Mouse (Mus musculus) adrenal gland, postnatal 10 days (tissue): ENCODE measurements at regions not wholly inside any gene's neighbourhood (a gene's known extent, or its start where the extent isn't known, plus 50 kb on each side); places are given as distances from the start of the nearest gene placed in this dataset.

Experiments
- DNase-seq: peaks from one replicate; pipeline ENCODE4 v3.0.0; 2021; ENCODE audit warnings: mixed read lengths

DNA sequence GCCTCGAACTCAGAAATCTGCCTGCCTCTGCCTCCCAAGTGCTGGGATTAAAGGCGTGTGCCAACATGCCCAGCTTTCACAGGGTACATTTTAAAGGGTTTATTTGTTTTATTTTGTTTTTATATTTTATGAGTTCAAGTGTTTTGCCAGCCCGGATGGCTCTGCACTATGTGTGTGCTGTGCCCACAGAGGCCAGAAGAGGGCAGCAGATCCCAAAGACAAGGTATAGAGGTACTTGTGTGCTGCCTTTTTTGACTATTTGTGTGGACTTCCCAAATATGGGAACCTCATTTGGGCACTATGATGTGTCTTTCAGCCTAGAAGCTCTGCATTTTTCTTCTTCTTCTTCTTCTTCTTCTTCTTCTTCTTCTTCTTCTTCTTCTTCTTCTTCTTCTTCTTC is 176.4 kb upstream of the Azi2 start:
- DNase-seq: no peak

DNA sequence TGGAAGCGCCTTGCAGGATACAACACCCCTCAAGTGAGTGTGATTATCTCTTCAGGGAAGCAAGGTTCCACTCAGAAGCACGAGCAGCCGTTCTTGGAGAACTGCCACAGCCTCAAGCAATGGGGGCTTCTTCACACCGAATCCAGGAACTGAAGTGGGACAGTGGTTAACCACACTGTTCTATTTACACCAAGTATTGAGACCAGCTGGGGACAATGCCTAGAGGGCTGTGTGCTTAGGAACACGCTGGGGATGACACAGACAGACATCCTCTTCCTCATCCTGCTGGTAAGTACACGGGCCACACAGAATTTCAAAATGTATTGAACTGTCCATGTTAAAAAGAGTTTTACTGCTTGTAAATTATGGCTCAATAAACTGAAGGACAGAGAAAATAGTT is 177.0 kb upstream of the Azi2 start:
- DNase-seq: no peak

DNA sequence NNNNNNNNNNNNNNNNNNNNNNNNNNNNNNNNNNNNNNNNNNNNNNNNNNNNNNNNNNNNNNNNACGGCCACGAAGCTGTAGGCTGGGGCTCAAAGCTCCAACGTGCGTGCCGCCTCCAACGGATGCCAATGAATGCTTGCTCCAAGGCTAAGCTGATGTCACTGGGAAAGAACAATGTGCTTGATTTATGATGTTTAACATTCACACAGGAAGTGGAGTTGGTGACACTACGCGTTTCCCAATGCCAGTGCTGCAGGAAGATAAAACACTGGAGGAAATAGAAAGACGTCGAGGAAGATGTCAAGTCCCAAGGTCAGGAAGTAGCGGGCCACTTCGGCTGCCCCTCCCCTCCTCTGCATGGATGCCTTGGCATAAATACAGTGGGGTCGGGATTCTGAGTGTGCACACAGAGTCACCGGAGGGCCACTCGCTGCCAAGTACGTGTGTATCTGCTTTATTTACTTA is 180.7 kb upstream of the Azi2 start:
- peak; percentile 57 for DNase-seq

DNA sequence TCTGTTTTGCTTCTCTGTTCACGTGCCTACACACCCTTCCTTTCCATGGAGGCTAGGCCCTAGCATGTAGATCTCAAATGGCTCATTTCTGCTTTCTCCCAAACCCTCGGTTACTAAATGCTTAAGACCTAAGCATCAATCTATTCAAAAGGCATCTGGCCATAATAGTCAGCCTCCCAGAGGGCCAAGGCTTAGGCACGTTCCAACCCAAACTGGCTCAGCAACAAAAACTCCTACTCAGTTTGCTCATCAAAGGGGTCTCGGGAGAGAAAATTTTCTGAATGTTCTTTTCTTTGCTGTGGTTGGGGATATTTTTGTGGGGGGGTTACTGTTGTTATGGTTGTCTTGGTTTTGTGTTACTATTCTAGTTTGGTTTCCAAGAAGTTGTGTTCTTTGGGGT is 196.8 kb upstream of the Azi2 start:
- DNase-seq: no peak

DNA sequence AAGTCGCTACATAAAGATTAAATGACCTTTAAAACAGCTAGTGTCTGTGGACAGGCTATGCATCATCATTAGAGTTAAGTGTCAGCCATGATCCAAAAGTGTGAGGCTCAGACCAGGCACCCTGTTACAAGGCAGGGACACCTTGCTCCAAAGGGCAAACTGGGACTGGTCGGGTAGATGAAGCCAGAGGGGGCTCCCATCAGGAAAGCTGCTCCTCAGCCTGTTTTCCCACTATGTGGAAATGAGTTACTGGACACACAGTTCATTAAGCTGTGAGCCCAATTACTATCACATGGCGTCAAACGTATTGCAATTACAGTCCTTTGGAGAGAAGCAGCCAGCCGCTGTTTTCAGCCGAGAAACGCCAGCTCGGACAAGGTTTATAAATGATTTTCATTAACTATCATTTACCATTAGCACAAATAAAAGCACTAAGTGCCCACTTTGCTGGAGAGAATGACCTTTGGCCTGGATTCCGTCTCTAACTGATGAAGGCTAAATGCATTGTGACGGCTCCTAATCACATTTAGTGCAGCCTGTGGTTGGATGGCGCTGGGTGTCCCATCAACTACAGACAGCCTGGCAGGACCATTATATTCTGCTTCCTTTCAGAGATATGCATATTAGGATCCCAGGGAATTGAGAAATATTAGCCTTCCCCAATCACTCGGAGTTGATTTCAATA is 203.5 kb upstream of the Azi2 start:
- no peak for DNase-seq

DNA sequence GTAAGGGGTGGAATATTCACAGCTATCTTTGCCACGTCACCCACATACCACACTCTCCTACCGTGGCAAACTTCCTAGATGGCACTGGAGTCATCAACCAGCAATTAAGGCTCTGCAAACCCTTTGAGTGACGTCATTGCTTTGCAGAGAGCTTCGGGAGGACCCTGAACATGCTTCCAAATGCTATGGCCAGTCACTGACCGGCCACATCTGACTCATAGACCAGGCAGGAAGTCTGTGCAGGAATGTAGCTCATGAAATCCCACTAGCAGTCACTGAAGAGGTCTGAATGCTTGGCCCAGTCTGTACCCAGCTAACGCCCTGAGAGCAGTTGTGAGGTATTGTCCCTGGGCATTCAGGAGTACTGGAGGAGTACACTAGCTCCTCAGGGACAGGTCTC is 203.9 kb upstream of the Rbms3 start:
- DNase-seq: no peak

DNA sequence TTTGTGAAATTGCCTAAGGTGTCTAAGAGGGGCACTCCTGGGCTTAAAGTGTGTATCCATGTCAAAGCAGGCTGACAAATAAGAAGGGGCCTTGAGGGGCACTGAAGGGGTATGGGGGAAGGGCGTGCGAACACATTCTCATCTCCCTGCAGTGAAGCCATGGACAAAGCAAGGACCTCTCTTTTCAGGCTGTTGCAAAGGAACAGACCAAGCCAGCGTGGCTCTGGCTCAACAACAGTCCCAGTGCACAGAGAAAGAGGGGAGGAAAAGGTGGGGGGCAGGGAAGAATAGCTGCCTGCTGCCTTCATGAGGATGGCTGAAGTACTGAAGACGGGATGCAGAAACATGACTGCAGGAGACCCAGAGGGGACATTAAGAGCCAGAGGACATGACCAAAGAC is 184.9 kb upstream of the Rbms3 start:
- DNase-seq: no peak

DNA sequence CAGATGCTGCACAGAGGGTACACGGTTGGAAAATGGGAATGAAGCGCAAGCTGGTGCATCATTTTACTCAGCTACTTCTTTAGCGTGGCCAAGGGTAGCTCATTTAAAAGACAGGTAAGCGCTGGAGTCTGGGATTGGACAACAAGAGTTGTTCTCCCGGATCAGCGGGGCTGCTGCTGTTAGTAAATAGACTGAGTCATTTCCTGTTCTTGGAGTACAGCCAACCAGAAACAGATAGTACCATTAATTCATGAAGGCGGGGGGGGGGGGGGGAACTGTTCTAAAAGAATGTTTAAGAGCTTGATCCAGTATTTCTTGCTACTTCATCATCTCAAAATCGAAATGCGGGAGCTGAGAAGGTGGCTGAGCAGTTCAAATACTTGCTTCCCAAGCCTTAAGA is 183.5 kb upstream of the Rbms3 start:
- DNase-seq: no peak

DNA sequence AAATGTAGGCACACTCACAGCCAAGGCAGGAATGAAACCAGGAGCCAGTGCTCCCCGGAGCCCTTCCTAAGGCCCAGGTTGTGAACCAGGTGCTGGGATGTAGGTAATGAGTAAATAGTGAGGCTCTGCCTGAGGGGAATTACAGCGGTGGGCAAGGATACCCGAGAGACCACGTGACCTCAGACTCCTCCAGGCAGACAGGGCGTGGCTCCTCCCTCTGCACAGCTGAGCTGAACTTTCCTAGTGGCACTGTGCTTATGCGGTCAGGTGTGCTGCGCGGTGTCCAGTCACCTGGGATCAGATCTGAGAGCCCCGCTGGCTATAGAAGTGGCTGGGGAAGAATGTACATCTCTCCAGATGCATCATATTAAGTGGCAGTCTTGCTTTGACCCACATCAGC is 176.1 kb upstream of the Rbms3 start:
- no peak for DNase-seq

DNA sequence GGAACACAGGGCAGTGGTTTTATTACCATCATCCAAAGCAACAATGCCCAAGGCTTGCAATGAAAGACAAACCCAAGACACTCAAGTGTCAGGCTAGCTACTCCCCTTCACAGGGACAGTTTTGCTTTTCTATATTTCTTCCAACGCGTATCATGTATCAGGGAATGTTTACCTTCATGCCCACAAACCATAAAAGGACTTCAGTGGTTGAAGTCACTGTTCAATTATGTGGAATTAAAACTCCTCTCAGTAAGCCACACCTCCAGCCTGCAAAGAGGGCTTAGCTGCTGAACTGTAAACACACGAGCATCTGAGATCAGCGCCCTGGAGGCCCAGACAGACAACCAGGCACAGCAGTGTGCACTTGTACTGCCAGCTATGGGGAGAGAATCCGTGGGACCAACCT is 154.5 kb upstream of the Rbms3 start:
- DNase-seq: no peak

DNA sequence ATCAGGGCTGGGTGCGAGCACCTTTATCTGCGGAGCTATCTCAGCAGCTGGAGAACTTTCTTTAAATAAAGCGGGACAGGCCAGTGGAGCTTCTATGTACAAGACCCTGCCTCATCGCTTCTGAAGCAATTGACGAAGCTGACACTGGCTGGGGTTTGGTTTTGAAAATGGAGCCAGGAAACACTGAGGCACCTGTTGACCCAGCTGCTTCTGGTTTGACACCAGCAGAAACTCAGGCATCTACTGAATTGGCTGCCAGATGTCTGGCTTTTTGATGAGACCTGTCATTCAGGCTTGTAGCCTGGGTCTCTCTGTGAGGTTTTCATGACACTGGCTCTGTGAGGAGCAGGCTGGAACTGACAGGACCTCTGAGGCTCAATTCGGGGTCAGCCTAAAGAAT is 124.9 kb upstream of the Rbms3 start:
- no peak for DNase-seq

DNA sequence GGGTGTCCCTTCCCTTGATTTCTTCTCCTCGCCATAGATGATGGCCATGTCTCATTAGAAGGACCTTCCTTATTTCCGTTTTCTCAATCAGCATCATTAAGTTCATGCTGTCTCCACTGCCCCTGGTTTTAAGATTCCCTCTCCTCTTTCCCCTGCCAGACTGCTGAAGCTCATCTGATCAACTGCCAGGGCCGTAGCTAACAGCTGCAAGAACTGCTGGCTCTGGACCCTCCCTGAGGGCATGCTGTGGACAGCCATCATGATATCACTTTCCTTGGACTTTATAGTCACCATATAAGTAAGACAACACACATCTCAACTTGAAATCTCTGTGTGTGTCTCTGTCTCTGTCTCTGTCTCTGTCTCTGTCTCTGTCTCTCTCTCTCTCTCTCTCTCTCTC is 123.8 kb upstream of the Rbms3 start:
- no peak for DNase-seq

DNA sequence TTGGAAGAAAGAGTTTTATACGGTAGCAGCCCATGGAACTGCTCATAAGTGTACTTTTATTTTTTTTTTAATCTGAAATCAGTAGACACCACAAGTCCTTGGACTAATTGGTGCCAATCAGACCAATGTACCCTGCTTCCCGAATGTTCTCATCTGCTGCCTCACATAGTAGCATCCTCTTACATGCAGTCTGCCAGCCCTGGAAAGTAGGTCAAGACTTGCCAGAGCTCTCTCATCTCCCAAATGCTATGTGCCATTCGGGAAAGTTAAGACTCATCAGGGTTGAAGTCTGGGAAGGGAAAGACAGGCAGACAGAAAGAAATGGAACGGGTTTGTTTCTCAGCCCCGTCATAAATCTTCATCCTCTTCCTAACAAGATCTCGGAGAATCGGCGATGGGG is 115.2 kb upstream of the Rbms3 start:
- DNase-seq: no peak

DNA sequence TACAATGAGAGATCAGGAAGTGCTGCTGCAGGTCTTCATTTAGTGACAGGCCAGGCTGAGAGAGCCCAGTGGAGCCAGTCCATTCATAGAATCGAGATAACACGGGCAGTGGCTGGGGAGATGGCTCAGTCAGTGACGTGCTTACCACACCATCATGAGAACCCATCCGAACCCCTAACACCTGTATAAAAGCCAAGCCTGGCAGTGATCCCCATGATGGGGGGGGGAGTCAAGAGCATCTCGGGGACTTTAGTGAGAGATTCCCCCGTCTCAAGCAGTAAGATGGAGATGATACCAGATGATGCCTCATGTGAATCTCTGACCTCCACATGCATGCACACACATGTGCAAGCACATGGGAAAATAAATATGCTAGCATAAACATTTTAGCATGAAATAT is 99.7 kb upstream of the Rbms3 start:
- no peak for DNase-seq

DNA sequence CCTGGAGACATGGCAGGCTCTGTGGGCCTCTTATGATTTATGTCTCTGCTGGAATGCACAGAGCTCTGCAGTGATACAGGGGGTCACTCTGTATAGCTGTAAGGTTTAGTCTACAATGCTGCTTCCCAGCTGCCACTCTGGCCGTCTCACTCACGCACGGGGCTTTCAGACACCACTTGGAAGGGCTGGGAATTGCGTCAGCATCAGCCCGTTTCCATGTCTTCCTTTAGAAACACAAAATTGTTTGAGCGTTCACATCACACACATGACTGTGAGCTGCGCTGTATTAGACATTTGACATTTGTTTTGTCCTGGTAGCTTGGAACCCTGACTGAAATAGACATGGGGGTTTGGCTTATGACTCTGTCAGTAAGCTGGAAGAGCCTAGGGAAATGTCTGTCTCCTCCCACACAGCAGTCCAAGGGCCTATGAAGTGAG is 90.5 kb upstream of the Rbms3 start:
- no peak for DNase-seq

DNA sequence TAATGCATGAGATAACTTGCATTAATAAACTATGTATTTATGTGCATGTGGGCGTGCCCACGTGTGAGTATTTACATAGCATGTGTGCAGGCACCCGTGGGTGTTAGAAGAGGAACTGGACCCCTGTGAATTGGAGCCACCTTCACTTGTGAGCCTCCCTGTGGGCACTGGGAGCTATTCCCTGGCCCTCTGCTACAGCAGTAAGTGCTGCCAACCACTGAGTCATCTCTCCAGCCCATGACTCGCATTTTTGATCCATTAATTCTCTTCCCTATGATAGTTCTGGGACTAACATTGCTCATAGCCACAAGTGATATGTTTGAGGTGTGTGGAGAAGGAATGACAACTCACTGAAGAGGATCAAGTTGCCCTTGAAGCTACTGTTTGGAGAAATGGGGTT is 87.6 kb upstream of the Rbms3 start:
- peak; percentile 34 for DNase-seq

DNA sequence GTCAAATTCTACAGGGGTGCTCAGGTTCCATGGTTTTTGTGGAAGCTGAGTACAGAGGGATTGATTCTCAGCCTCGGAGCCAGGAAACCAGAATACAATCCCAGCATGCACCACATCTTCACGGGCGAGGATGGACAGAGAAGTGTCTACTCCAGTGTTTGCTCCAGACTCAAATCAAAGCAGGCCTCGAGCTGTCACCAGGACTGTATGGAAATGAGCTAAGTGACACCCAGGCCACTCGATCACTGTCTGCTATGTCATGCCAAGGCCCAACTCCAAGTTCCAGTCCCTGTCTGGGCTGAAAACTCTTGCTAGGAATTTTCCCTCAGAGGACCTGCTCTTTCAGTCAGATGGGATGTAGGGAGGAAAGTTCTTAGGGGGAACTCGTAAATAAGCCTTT is 86.8 kb upstream of the Rbms3 start:
- no peak for DNase-seq

DNA sequence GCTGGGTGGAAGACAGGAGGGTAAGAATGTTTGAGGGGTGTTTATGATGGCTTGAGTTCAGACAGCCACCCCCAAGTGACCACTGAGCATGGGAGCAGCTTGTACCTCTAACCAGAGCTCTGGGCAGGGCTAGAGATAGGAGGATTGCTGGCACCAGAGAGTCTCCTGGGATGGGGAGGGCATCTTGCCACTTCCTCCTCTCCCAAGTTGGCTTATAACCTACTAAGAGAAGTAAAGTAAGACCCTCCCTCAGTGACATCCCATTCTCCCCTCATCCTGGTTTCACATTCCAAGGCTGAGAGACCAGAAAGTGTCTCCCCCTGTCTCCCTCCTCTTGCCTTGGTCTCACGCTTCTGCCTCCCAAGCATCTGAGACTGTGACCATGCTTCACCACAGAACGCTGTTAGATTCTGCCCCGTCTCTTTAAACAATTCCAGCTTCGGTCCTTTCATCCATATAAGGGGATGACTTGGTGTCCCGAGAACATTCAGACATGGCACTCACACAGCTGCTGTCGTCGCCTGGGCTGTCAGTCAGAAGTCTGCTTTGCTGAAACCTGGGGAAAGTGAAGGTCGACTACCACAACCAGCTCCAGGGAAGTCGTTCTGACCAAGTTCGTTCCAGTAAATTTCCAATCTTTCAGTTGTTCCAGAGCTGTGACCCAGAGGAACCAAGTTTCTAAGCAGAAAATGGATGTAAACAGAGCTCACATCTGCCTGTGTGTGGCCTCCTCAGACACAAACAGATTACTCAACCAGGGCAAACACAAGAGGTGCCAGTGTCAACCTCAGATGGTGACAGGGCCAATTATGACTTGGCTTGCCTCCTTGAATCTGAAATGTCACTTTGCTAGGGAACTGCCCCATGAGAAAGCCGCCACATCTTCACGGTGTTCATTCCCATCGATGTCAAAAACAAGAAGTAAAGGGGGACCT is 85.3 kb upstream of the Rbms3 start:
- peak; percentile 15 for DNase-seq

DNA sequence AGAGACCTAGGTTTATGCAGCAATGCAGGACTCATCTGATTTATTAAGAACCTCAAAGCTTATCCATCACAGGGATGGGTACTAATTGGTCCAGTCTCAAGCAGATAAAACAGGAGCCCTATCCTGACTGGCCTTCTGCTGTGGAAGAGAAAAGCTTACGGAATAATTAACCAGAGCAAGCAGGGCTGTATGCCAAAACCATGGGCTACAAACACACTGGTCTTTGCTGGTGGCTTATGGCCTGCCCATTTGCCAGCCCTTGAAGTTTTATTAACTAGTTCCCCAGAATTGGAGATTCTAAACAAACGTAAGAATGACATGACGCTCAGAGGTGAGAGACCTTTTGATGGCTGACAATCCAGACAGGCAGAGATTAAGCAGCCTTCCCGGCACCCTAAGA is 83.4 kb upstream of the Rbms3 start:
- DNase-seq: no peak

DNA sequence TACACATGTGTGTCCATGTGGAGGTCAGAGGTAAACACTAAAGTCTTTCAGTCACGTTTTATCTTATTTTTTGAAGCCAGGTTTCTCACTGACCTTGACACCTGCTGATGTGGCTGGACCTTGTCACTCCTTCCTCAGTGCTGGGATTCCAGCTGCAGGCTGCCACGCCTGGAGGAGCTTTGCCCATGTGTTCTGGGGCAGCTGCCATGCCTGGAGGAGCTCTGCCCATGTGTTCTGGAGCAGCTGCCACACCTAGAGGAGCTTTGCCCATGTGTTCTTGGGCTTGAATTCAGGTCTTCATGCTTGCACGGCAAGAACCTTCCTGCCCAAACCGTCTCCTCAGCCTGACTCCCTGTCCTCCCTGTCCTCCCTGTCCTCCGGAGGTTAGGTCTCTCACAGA is 82.1 kb upstream of the Rbms3 start:
- no peak for DNase-seq

DNA sequence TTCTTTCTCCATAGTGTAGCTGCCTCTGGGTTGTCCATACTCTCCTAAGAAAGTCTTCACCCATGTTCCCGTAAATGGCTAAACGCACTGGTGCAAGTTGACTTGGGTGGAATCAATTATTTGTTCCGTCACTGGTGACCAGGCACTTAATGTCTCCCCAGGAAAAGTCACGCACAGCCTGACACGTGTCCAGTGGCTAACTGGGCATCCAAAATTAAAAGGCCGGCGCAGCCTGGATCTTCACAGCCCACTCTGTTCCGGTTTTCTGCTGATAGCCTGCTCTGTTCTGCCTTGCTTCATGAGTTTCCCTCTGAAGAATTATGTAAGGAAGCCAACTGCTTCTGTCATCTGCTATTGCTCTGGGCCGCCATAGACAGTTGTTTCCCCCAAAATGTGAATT is 81.3 kb upstream of the Rbms3 start:
- no peak for DNase-seq

DNA sequence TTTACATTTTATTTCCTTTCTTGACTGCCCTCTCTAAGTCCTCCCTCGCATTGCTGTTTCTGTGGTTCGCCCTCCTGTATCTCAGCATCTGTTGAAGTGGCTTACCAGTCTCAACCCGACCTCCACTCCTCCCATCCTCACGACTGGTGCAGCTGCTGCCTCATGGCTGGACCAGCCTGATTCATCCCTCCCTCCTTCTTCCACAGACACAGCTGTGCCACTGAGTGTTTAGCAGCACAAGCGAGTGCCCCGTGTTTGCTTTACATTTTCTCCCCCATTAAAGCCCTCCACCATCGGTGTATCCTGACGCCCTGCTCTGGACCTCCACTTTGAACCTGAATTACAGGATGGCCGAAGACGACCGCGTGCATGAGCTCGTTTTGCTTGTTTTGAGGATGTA is 80.0 kb upstream of the Rbms3 start:
- no peak for DNase-seq

DNA sequence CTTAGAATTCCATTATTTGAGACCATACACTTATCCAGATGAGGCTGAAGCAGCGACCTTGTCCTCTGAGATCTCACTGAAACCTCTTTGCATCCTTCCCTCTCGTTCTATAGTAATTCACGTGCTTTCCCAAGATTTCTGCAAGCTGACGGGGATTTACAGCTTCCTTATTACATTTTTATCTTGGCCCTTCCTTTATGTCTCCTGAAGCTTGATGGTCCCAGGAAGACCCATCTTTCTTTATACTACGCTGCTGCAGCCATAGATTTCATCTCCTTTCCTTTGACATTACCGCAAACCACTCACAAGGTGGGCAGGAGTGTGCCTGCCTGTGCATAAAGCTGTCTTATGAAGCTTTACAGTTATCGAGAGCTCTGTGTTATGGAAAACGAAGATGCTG is 63.3 kb upstream of the Rbms3 start:
- no peak for DNase-seq

DNA sequence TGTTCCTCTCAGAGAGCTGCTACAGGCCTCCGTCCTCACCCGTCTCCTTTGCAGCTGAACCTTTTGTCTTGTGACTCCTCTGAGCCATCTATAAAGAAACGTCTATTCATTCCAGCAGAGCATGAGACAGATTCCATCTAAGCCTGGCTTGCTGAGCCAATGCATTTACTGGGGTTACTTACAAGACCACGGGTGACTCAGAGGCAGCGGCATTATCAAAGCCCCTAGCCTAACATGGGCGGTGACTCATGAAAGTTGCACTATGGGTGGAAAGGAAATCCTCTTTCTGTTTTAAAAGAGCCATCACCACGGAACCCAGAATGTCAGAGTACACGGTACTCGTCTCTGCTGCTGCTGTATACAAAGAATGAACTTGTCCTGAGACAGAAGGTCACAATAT is 62.8 kb upstream of the Rbms3 start:
- DNase-seq: no peak
